Mouse (Mus musculus): ENCODE data around the gene Pip5k1c.

Gene Pip5k1c

DNA sequence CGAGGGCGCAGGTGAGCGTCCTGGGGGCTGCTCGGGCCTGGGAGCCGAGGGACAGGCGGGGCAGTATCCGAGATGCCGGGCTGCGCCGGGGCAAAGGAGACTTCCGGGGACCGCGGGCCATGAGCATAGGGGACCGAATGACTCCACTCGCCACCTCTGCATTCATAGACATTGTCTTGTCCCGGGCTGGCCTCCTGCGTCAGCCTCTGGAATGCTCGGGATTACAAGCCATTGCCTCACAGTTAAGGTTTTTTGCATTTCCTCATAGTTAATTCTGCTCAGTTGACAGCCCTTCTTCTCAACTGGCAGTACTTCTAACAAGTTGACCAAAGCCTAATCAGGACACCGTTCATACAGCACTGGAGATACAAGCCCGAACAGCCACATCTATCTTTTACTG, 28.7 kb downstream of the Pip5k1c start:
- no peak for DNase-seq (ENCODE audit: low read depth in 2 of 2, low spot score in 2 of 2)

DNA sequence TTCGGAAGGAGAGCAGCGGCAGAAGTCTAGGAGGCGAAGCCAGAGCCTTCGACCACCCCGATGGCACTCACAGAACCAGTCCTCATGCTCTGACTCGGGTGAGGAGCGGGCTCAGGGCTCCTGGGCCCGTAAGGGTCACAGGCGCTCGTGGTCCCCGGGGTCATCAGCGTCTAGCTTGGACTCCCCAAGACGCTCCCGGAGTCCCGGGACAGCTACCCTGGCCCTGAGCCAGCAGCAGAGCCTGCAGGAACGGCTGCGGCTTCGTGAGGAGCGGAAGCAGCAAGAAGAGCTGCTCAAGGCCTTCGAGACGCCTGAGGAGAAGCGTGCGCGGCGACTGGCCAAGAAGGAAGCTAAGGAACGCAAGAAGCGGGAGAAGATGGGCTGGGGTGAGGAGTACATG, 29.7 kb downstream of the Pip5k1c start:
- DNase-seq (ENCODE audit: low read depth in 2 of 2, low spot score in 2 of 2): no peak

DNA sequence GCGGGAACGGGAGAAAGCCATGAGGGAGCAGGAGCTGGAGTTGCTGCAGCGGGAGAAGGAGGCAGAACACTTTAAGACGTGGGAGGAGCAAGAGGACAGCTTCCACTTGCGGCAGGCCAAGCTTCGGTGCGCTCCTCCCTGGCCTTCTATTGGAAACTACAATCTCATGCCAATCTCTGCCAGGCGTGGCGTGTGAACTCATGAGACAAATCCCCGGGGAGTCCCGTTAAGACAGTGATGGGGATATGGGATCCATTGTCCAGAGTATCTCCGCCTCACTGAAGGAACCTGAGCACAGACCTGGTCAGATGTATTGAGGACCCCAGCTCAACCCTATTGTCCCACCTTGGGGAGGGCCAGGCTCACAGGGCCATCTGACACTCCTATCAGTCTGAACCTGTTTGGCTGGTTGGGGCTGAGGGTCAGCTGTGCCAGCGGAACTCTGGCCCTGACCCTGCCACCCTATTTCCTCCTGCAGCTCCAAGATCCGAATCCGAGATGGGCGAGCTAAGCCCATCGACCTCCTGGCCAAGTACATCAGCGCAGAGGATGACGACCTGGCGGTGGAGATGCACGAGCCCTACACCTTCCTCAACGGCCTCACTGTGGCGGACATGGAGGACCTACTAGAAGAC, 30.5 kb downstream of the Pip5k1c start:
- DNase-seq (ENCODE audit: low read depth in 2 of 2, low spot score in 2 of 2): no peak

DNA sequence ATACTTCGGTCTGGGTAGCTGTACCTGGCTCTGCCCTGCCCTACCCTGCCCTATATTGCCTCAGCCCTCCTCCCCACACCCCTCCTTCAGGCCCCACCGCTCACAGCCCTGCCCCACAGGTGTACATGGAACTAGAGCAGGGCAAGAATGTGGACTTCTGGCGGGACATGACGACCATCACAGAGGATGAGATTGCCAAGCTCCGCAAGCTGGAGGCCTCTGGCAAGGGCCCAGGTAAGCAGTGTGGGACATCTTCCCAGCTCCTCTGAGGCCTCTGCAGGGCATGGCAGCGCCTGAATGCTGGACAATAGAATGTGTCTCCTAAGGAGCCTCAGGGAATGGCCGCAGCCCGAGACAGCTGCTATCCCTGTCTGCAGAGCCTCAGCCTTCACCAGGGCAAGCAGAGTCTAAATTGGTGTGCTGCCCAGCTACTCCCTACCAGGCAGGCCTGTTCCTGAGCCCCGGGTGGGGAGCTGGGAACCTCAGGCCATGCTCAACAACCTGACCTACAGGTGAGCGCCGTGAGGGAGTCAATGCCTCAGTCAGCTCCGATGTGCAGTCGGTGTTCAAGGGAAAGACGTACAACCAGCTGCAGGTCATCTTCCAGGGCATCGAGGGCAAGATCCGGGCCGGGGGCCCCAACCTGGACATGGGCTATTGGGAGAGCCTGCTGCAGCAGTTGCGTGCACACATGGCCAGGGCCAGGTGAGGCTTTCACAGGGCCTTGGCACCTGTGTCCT, 31.2 kb downstream of the Pip5k1c start:
- DNase-seq (ENCODE audit: low read depth in 2 of 2, low spot score in 2 of 2): no peak

DNA sequence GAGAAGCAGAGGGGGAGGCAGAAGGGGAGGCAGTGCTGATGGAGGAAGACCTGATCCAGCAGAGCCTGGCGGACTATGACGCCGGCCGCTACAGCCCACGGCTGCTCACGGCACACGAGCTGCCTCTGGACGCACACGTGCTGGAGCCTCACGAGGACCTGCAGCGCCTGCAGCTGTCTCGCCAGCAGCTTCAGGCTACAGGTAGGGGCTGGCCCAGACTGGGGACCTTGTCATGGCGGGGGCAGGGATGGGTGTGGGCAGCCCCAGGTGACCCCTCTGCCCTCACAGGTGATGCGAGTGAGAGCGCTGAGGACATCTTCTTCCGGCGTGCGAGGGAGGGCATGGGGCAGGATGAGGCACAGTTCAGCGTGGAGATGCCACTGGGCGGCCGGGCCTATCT, 32.4 kb downstream of the Pip5k1c start:
- no peak for DNase-seq (ENCODE audit: low read depth in 2 of 2, low spot score in 2 of 2)

DNA sequence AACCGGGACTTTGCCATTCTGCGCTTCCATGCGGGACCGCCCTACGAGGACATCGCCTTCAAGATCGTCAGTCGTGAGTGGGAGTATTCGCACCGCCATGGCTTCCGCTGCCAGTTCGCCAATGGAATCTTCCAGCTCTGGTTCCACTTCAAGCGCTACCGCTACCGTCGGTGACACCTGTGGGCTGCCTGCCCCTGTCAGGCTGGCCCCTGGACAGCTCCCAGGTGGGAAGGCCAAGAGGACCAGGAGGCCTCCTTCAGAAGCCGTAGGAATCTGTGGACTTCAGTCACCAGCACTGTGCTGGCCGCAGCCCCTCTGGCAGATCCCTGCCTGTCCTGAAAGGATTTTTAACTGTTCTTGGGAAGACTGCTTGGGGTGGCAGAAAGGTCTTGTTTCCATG, 33.0 kb downstream of the Pip5k1c start:
- DNase-seq (ENCODE audit: low read depth in 2 of 2, low spot score in 2 of 2): no peak

DNA sequence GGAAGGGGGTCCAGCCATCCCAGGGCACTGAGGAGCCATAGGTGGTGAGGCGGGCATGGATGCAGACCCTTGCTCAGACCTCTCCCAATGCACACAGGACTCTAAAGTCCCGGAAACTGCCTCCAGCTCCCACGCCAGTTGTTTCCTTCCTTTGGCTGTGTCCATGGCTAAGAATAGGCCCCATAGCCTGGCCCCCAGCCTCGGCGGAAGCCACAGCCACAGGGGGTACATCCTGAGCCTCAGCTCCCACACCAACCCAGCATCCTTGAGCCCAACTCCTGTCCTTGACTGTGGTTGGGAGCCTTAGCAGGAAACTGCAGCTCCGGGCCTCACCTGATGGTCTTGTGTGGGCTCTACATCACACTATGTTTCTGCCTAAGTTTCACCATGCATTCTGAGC, 34.1 kb downstream of the Pip5k1c start:
- no peak for DNase-seq (ENCODE audit: low read depth in 2 of 2, low spot score in 2 of 2)

DNA sequence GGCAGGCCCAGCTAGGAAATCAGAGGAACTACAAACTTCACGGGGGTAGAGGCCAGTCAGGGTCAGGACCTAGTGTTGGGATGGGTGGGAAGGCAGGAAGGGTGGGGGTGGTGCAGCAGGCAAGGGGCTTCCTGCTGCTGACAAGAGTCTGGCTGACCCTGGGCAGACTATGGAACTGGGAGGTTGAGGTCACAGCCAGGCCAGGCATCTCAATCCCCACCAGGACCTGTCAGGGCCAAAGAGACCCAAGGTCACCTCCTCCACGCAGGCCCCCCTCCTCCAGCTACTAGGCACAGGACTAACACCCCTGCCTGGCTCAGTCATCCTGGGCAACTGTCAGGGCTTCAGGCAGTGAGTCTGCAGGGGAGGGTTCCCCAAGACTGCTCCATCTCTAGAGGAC, 35.2 kb downstream of the Pip5k1c start:
- no peak for DNase-seq (ENCODE audit: low read depth in 2 of 2, low spot score in 2 of 2)

DNA sequence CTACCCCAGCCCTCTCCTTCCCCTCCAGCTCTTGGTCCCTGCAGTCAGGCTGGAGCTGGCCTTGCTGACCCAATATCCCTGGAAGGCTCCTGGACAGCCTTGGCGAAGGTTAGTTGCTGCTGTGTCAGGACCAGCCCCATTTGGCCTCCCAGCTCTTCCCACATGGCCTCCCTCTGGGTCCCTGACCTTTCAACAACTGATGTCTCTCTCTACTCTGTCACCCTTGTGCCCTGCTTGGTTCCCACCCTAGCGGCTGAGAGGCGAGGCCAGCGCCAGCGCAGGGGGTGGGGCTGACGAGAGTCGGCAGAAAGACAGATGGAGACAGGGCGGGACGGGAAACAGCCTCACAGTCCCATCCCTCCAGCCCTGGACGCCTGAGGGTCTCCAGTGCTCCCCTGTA, 35.6 kb downstream of the Pip5k1c start, which contains the start of gene Tbxa2r:
Tbxa2r (plus strand) TSS at position 346 of the 400 bp plus-strand sequence.
- peak; percentile 46 to 70 for DNase-seq (ENCODE audit: low read depth in 2 of 2, low spot score in 2 of 2)

DNA sequence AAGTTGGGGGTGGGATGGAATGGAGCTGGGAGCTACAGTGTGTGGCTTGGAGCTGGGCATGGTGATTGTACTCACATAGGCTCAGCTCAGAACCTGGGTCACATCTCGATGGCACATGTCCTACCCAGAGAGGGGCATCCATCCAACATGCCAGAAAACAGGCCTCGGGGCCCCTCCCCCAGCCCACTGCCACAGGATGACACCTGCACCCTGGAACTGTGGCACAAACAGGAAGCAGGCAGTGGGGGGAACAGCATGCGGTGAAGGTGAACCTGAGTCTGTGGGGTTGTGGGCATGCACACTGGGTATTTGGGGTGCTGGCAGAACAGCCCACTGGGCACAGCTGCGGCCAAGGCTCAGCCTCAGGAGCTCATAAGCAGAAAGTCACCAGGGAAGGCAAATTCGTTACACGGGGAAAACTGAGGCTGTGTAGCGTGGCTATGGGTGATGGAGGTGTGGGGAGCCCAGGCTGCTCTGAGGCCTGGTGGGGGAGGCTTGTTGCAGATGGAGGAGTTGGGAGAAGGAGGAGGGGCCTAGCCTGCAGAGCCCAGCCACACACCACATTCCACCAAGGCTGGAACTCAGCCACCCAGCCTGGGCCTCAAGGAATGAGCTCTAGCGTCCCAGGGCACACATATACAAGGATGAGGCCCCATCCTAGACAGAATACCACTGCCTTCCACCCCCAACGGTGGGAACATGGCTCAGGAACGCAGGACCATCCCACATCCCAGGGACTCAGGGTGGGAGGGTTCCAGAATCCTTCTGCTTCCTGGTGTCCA, 36.6 kb downstream of the Pip5k1c start:
- peak; percentile 57 to 69 for DNase-seq (ENCODE audit: low read depth in 2 of 2, low spot score in 2 of 2)

DNA sequence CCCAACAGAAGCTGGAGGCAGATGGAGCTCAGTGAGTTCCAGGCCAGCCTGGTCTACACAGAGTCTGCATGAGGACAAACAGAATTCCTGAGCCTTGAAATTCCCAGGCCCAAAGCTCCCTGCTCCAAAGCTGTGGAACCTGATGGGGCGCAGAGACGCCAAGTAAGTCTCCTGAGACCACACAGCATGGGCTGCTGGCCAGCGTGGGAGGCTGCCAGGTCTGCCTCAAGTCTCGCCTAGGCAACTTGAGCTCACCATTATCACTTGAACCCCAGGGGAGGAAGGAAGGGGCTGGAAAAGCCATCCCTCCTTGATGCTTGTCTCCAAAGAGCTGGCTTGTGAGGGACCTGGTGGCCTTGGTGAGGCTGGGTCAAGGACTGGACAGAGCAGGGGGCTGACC, 37.2 kb downstream of the Pip5k1c start:
- no peak for DNase-seq (ENCODE audit: low read depth in 2 of 2, low spot score in 2 of 2)

DNA sequence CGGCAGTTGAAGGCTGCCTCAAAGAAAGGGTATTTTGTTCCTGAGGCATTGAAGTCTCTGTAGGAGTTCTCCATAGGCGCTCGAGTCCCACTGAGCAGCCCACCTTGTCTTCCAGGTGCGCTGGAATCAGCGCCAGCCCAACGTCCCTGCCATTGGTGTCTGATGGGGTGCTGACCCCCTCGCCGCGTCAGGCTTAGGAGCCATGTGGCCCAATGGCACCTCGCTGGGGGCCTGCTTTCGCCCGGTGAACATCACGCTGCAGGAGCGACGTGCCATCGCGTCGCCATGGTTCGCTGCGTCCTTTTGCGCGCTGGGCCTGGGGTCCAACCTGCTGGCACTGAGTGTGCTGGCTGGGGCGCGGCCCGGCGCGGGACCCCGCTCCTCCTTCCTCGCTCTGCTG, 39.5 kb downstream of the Pip5k1c start:
- no peak for DNase-seq (ENCODE audit: low read depth in 2 of 2, low spot score in 2 of 2)

DNA sequence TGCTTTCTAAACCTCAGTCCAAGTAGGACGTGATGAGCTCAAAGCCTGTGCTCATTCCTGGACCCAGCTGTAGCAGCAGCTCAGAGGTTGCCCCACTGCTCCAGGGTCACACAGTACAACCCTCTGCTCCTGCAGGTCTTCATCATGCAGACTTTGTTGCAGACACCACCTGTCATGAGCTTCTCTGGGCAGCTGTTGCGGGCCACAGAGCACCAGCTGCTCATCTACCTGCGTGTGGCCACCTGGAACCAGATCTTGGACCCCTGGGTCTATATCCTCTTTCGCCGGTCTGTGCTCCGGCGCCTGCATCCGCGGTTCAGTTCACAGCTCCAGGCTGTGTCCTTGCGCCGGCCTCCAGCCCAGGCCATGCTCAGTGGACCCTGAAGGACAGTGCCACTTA, 41.6 kb downstream of the Pip5k1c start:
- no peak for DNase-seq (ENCODE audit: low read depth in 2 of 2, low spot score in 2 of 2)

DNA sequence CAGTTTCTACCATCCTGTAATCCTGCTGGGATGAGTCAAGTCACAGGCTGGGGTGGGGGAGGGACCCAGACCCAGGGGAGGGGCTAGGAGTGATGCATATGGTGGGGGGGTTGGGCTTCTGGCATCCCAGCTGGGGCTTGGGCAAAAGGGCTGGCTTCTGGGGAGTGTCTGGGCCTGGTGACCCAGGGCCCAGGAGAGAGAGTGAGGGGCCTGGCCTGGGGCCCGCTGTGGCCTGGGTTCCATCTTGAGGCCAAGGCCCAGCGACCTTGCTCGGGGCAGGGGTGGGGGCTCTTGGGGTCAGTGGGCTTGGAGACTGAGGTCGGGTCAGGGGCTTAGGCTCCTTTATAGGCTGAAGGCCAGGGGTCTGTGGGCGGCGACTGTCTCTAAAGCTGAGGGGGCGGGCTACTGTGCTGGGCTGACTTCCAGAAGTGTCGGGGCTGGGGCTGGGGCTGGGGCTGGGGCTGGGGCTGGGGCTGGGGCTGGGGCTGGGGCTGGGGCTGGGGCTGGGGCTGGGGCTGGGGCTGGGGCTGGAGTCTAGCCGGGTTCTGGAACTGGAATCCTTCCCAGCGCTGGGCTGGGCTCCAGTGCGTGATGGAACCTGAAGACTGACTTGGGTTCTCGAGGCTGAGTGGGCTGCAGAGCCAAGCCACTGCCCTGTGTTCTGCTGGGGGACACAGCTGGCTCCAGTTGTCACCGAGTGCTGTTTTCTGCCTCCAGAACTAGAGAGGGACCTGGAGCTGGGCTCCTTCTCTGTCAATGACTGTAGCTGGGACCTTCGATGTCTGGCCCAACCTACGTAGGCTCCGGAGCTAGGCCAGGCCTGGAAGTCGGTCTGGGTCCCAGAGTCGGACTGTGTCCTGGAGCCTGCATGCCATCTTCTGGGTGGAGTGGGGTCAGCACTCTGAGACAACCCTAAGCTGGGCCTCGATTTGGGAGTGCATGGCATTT, 42.9 kb downstream of the Pip5k1c start:
- DNase-seq (ENCODE audit: low read depth in 2 of 2, low spot score in 2 of 2): no peak

DNA sequence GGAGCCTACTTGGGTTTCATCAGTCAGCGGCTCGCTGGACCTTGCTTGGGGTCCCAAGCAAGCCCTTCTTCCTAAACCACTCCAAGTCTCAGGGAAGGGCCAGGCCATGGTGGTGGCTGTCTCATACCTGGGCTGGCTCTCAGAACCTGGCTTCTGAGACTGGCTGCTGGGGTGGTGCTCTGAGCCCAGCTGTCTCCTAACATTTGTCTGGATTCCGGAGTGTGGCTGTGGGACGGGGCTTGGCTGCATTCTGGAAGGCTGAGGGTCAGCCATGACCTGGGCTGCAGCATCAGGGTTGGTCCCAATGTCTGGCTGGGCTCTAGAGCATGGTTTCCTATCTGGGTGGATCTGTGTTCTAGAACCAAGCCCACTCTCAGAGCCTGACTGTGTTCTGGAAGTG, 43.8 kb downstream of the Pip5k1c start:
- DNase-seq (ENCODE audit: low read depth in 2 of 2, low spot score in 2 of 2): no peak

DNA sequence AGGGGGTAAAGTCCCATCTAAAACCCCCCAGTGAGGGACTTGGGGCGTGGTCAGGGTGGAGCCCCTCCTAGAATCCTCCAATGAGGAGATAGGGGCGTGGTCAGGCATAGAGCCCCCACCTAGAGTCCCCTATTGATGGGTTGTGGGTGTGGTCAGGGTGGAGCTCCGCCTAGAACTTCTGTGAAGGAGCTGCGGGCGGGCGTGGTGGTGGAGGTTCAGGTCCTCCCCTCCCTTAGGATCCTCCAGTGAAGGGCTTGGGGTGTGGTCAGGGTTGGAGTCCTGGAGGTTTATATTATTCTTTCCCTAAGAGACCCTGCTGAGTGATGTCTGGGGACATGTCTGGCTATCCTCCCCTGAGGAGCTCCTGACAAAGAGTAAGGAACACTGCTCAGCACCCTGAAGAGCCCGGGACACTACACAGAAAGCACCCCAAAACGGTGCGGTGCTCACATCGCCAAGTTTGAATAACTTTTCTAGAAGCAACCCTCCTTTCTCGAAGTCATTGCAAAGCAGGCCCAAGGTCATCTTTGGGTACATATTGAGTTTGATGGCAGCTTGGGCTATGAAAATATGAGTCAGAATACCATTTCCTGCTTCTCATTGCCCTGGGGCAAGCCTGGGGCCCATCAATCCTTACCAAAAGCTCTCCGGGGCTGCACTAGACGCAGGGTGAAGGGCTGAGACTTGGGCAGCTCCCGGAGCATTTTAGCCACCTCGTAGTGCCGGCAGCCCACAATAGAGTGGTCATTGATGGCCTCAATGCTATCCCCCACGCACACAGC, 48.0 kb downstream of the Pip5k1c start:
- DNase-seq (ENCODE audit: low read depth in 2 of 2, low spot score in 2 of 2): no peak

DNA sequence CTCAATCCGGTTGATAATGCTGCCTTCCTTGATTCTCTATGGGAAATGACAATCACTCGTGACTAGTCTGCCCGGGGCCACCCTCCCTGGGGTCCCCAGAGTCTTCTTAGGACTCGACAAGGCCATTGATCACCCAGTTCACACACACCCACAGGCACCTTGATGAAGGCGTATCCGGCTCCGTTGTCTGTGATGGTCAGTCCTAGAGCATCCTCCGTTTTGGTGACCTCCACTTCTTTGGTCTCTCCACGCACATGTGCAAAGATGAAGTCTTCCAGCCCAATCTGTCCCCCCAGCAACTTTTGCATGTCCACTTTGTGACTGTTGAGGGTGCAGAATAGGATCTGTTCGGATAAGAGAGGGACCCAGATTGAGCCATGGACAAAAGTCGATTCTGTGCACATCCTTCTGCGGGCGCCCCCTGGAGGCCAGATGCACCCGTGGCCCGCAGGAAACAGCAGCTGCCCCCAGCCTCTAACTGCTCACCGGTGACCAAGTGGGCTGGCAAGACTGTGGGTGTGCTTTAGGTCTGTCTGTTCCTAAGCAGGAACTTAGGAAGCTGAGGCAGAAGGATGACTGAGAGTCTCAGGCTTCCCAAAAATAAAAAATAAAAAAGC, 48.7 kb downstream of the Pip5k1c start:
- DNase-seq (ENCODE audit: low read depth in 2 of 2, low spot score in 2 of 2): peak; percentile 70 to 79

DNA sequence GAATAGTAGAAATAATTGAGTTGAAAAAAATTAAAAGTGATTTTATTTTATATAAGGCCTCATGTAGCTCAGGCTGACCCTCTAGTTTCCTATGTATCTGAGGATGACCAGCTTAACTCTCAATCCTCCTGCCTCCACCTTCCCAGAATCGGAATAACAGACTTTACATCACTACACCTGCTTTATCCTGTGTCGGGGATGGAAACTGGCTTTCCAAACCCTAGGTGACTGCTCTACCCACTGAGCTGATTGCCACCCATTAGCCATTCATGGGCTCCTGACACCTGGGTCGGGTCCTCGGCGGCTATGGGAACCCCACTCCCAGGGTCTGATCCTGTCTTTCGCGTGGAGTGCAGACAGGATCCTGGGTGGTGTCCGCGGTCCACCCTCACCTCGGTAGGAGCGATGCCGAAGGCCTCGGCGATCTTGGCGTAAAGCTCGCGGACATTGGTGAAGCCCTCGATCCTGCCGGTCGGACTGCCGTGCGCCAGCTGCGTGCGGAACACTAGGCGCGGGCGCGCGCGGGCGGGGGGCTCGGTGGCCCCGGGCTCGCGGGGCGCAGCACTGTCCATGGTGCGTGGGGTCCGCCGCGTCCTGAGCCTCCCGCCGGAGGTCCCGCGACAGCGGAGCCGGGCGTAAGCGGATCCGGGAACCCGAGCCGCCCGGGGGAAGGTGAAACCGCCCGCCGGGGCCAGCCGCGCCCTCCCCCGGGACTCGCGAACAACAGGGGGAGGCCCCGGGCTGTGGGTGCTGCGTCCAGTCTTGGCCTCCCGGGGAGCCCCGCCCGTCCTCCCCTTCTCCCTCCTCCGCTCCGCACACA, 50.1 kb downstream of the Pip5k1c start, which contains the start of gene Gipc3:
Gipc3 (minus strand) TSS at position 581 of the 820 bp plus-strand sequence.
- no peak for DNase-seq (ENCODE audit: low read depth in 2 of 2, low spot score in 2 of 2)
